Mouse (Mus musculus): ENCODE measurements around the gene Dpt.

GRCm38 (mm10) chr1:164814243-164814642 is 17.8 kb downstream of the Dpt start:
- TF ChIP-seq CTCF (IDR thresholded peaks at IDR 0.05; ENCODE audit: borderline replicate concordance, control insufficient read depth, extremely low read depth, insufficient read depth, low read length, poor library complexity): no peak
- no peak for TF ChIP-seq POLR2A (IDR thresholded peaks at IDR 0.05; ENCODE audit: control insufficient read depth, extremely low read depth, insufficient read depth, low read length, poor library complexity)
